Mouse (Mus musculus) lung, adult 2 months (tissue): Measurements from ENCODE around the gene 5730596B20Rik.

Experiments used
- CTCF ChIP-seq: fragments of 200-500 bp; IDR thresholded peaks from 2 replicates; pipeline ENCODE4 v1.5.1; 2011; ENCODE audit warnings: mild to moderate bottlenecking, low read length, control low read depth; ENCODE audit not compliant: insufficient read depth
- POLR2A ChIP-seq: fragments of 200-500 bp; IDR thresholded peaks from 2 replicates; pipeline ENCODE4 v1.6.1; 2011; ENCODE audit warnings: low read depth, mild to moderate bottlenecking, control low read depth, low read length, borderline replicate concordance; ENCODE audit errors: extremely low read depth

- TF ChIP-seq CTCF (no peak), POLR2A (no peak)
These were observed 3.4 kb downstream of the 5730596B20Rik start for GRCm38 (mm10) chr6:52180726-52181125.
